Mouse (Mus musculus) brain, embryonic 14.5 days (tissue): ENCODE data around the gene Fry.

Experiments used
- CTCF ChIP-seq: fragments of 200-500 bp; IDR thresholded peaks from 2 replicates; pipeline ENCODE4 v1.5.1; 2012; ENCODE audit warnings: inconsistent platforms, mild to moderate bottlenecking, moderate library complexity, borderline replicate concordance; ENCODE audit not compliant: insufficient read depth, insufficient read length; ENCODE audit errors: extremely low read depth
- POLR2A ChIP-seq: fragments of 200-500 bp; IDR thresholded peaks from 2 replicates; pipeline ENCODE4 v1.6.1; 2012; ENCODE audit warnings: mild to moderate bottlenecking, inconsistent platforms, borderline replicate concordance; ENCODE audit not compliant: poor library complexity, insufficient read depth, insufficient read length, severe bottlenecking; ENCODE audit errors: extremely low read depth

- TF ChIP-seq POLR2A (no peak), CTCF (peak; percentile 64)
Measured at GRCm38 (mm10) chr5:150220333-150220732, 101.9 kb downstream of the Fry start.
